Mouse (Mus musculus) C2C12 (cell line): ENCODE data around the gene Pym1.

Experiments used
- CEBPB ChIP-seq: IDR thresholded peaks from one replicate; pipeline ENCODE4 v1.6.1; 2011; ENCODE audit warnings: low read depth, mild to moderate bottlenecking, control low read depth, moderate library complexity
- CTCF ChIP-seq: IDR thresholded peaks from one replicate; pipeline ENCODE4 v1.5.1; 2011; ENCODE audit not compliant: control insufficient read depth, insufficient read depth, insufficient read length
- FOSL1 ChIP-seq: IDR thresholded peaks from one replicate; pipeline ENCODE4 v1.8.0; 2011; ENCODE audit warnings: mild to moderate bottlenecking, low read length; ENCODE audit not compliant: poor library complexity, insufficient read depth, severe bottlenecking
- MAX ChIP-seq: IDR thresholded peaks from one replicate; pipeline ENCODE4 v1.6.1; 2011; ENCODE audit warnings: mild to moderate bottlenecking, control low read depth
- MYOD1 ChIP-seq: IDR thresholded peaks from one replicate; pipeline ENCODE4 v1.6.1; 2011; ENCODE audit warnings: low read depth; ENCODE audit not compliant: control insufficient read depth, insufficient read length
- USF1 ChIP-seq: IDR thresholded peaks from one replicate; pipeline ENCODE4 v1.6.1; 2011; ENCODE audit warnings: low read depth, mild to moderate bottlenecking, control low read depth, moderate library complexity

DNA sequence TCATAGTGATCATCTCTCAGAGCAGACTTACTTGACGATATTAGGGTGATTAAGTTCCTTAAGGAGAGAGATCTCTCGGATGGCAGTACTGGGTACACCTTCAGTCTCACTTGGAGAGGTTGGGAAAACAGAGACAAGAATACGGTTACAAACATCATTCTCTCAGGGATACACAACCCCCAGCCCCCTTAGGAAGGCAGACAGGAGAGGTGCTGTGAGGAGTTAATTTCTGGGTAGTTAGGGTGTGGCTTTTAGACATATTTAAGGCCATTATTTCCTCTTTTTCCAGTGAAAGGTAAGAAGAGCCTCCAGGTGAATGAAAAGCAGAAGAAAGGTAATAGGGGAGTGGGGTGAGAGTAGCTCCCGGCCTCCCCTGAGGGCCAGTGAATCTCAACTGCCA lies 43.8 kb upstream of the Pym1 start, which contains the start of gene Pmel:
- TF ChIP-seq CTCF = no peak
- no peak for TF ChIP-seq USF1
- no peak for TF ChIP-seq FOSL1
- no peak for TF ChIP-seq MYOD1
- TF ChIP-seq MAX = no peak
- no peak for TF ChIP-seq CEBPB
